Mouse (Mus musculus): ENCODE measurements at regions not wholly inside any gene's neighbourhood (a gene's known extent, or its start where the extent isn't known, plus 50 kb on each side); places are given as distances from the start of the nearest gene placed in this dataset.
"Not testable (repeated sequence)": the region's sequence is repeated elsewhere in the genome, so short reads cannot be mapped to it uniquely, and the experiment has no call there.

DNA sequence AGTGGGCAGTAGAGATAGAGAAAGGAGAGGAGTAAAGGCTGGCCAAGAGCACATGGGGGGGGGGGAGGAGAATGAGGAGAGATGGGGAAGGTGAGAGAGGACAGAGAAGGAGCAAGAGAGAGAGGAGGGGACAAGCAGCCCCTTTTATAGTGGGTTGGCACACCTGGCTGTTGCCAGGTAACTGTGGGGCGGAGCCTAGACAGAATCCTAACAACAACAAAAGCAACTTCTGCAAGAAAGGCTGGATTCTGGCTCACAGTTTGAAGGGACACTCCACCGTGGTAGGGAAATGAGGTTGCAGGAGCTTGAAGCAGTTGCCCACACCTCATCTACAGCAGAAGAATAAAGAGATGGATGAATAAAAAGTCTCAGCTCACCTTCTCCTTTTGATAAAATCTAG, 115.1 kb upstream of the Rhobtb1 start:
- no peak for DNase-seq (ENCODE audit: inconsistent ontology term)

DNA sequence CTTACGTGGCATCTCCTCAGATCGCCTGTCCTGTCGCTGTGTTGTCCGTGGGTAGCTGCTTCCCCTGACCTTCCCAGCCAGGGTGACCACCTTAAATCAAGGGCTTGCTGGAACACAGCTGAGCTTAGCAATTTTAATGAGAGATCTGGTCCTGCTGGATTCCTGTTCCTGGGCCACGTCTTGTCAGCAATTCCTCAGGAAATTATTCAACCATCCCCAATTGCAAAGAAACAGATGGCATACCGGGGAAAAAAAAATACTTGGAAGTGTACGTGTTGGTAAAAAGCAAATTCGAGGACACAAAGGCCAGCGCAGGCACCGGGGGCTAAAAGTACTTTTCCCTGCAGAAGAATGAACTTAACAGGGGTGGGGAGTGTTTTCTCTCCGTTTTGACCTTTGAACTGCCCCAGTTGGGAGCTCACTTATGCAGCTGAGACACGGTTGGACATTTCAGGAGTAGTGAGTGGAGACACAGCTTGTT, 107.0 kb upstream of the Rhobtb1 start:
- peak; percentile 57 for DNase-seq (ENCODE audit: inconsistent ontology term)

DNA sequence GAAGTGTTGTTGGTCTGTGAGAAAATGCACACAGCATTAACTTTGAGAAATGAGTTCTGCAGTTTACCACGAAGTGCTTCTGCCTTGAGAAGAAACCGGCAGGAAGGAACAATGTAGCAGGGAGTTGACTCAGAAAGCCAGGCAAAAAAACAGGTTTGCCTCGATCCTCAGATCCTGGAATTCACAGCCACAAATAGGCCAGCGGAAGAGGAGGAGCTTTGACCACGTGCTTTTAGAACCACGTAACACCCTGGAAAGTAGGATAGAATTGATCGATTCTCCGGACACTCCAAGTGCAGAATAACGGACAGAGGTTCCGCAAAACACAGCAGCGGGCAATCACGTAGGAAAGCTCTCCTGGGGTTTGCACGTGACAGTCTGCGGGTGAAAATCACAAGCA, 106.0 kb upstream of the Rhobtb1 start:
- DNase-seq (ENCODE audit: inconsistent ontology term) = no peak

DNA sequence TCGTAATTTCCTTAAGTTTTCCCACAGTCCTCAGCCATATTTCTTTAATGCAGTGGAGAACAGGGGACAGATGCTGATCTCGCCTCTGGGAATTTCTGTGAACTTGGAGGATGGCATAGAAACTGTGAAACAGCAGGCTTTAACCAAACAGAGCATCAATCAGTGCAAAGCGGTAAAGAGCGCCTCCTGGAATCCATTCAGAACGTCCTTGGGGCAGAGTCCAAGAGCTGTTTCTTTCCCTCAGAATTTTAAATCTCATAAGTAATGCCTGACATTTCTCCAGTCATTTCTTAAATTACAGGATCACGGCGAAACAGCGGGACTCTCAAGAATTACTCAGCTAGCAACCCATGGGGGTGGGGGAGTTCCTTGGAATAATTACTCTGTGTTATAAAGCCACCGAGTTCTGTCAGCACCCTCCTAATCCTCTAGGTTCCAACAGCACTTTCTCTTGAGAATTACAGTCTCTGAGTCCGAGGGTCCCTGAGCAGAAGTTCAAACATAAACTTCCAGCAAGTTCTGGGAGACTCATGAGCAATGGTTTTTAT, 105.2 kb upstream of the Rhobtb1 start:
- DNase-seq (ENCODE audit: inconsistent ontology term) = no peak

DNA sequence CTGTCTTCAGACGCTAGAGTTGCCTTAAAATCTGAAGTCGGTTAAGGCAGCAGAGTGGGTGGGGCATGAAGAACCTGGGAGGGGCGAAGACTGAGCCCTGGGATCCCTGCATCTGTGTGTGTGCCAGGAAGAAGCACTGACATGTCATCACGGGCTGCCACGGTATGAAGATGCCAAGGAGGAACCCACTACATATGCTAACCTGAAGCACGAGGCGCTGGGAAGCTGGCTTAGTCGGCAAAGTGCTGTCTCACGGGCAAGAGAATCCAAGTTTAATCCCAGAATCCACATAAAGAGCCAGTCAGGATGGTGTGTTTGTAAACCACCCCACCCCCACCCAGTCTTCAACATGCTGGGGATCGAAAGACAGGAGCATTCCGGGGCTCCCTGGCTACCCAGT, 73.2 kb upstream of the Rhobtb1 start:
- DNase-seq (ENCODE audit: inconsistent ontology term) = no peak

DNA sequence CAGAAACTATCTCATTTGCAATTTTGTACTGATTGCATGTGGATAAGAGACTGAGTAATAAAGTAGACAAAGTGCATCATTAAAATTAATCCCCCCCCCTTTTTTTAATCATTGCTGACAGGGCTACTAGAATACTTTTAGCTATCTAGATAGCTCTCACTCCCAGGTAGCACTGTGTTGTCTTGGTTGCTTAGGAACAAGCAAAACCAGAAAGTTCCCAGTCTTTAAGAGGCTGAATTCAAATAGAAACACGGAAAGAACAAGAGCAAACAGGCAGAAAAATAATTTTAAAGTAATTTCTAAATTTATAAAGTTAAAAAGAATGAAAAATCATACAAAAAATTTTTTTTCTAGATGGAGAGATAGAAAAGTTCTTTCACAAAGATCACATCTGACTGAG, 65.0 kb upstream of the Rhobtb1 start:
- DNase-seq (ENCODE audit: inconsistent ontology term) = no peak

DNA sequence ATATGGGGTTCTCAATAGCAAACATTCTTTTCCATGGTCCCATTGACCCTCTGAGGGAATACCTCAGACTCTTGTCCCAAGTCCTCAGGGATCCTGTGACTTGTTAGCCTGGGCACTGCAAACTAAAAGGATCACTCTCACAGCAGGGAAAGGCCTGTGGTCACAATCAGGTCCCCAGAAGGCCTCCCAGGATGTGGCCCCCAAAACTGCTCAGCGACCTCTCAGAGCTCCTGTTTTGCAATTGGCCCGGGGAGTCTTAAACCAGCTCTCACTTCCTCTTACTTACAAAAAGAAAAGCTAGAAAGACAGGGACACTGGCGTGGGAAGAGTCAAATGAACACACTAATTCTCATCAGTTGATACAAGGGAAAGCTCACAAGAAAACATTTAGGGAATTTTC, 59.4 kb upstream of the Rhobtb1 start:
- DNase-seq (ENCODE audit: inconsistent ontology term) = no peak

DNA sequence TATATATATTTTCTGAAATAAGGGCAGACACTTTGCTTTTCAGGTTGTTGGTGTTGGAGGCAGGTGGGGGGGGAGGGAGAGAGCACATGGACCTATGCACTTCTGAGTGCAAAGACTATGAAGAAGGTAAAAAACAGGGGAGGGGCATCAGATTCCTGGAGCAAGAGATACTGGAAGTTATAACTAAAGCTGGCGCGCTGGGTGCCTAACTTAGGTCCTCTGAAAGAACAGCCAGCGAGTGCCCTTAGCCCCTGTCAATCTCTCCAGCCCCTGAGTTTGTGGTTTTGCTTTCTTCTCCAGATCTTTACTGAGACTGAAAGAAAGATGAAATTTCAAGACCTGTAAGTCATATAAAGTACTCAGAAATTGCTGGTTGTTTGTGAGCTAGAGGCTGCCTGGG, 51.2 kb upstream of the Rhobtb1 start:
- DNase-seq (ENCODE audit: inconsistent ontology term) = no peak

DNA sequence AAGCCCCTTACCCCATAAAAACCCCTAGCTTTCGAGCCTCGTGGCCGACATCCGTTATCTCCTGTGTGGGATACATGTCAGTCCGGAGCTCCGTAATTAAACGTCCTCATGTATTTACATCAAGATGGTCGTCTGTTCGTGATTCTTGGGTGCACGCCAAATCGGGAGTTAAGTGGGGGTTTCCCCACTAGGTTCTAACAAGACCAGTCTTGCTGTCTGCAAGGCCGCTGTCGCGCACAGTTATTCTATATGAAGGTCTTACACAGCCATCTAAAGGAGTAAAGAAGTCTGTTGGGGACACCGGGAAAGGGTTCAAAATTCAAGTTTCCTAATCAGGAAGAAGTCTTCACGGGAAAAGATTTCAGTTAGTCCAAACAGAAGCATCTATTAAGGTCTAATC, 50.5 kb upstream of the Rhobtb1 start:
- DNase-seq (ENCODE audit: inconsistent ontology term) = not testable (repeated sequence)

All from Muller cell, postnatal 12 days (primary cell).